Comparison of ENCODE assay signal across 8 mouse cellular contexts in the genomic region with DNA sequence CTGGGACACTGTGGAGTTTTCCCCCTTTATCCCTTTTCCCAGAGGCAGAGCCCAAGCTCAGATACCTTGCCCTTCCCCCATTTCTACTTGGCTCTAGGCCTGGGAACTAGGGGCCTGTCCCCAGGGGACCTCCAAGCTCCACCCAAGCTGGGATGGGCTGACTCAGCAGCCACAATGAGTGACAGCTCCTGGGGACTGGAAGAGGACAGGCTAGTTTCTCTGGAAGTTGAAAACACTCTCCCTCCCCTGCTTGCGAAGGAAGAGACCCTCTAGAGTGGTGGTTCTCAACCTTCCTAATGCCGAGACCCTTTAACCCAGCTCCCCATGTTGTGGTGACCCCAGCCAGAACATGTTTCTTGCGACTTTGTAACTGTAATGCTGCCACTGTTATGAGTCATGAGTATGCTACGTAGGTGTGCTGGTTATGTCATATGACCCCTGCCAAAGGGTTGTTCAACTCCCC. TPM values are rescaled to one million over a fixed set of nuclear protein-coding genes. Genes with fewer than 3 reads are reported as not detected.
DNase-seq lines count a peak whose midpoint lies in the region; ATAC-seq and TF ChIP-seq lines count a peak whose summit lies in the region.

No protein-coding gene starts in this region.

- no peak overlapping the region for H3K9ac ChIP-seq in forebrain, embryonic 11.5 days (ENCODE audit: low read length)
- H3K9ac ChIP-seq in forebrain, postnatal 0 days: no peak overlapping the region
- H3K9ac ChIP-seq in hindbrain, embryonic 11.5 days (ENCODE audit: low read depth, low read length): no peak overlapping the region
- no peak overlapping the region for H3K9ac ChIP-seq in limb, embryonic 11.5 days (ENCODE audit: low read length)
- H3K9ac ChIP-seq in neural tube, embryonic 15.5 days (replicated peaks): no peak overlapping the region

- no peak overlapping the region for H3K4me2 ChIP-seq in forebrain, embryonic 11.5 days (ENCODE audit: low read depth, low read length, severe bottlenecking)
- H3K4me2 ChIP-seq in forebrain, postnatal 0 days (ENCODE audit: low read depth): no peak overlapping the region
- no peak overlapping the region for H3K4me2 ChIP-seq in hindbrain, embryonic 11.5 days (replicated peaks; ENCODE audit: low read depth, low read length)
- H3K4me2 ChIP-seq in limb, embryonic 11.5 days (ENCODE audit: low read depth, severe bottlenecking): no peak overlapping the region
- peak overlapping the region; percentile 13 for H3K4me2 ChIP-seq in neural tube, embryonic 15.5 days

- no peak for TF ChIP-seq CTCF in forebrain, postnatal 0 days (IDR thresholded peaks at IDR 0.05; ENCODE audit: low read depth)

- DNase-seq in forebrain, embryonic 11.5 days (ENCODE audit: low spot score): peak; percentile 56
- no peak for DNase-seq in forebrain, postnatal 0 days
- peak; percentile 42 for DNase-seq in adrenal gland, postnatal 25 days
- peak; percentile 55 for DNase-seq in hindbrain, embryonic 11.5 days (ENCODE audit: low spot score)
- DNase-seq in limb, embryonic 11.5 days (ENCODE audit: low spot score): no peak
- no peak for DNase-seq in thymus, postnatal 14 days

- H3K27me3 ChIP-seq in forebrain, embryonic 11.5 days (ENCODE audit: control insufficient read depth, insufficient read depth, low read length): peaks cover 4% of the 10 kb centered on the region; the same call in 1 of the 2 replicates
- no peaks in the 10 kb centered on the region for H3K27me3 ChIP-seq in forebrain, postnatal 0 days (ENCODE audit: insufficient read depth, low read length)
- H3K27me3 ChIP-seq in hindbrain, embryonic 11.5 days (ENCODE audit: control insufficient read depth, insufficient read depth, low read length): peaks cover 2% of the 10 kb centered on the region; the same call in 1 of the 2 replicates
- 0 out of 2 replicates have a peak, but pooled peaks cover 2% of the 10 kb centered on the region for H3K27me3 ChIP-seq in limb, embryonic 11.5 days (ENCODE audit: control insufficient read depth, insufficient read depth, low read length)
- H3K27me3 ChIP-seq in neural tube, embryonic 15.5 days (replicated peaks): peaks cover 2% of the 10 kb centered on the region; the same call in 1 of the 2 replicates

- ATAC-seq in forebrain, embryonic 11.5 days (replicated peaks; ENCODE audit: low FRiP score): no peak
- no peak for ATAC-seq in forebrain, postnatal 0 days
- no peak for ATAC-seq in hindbrain, embryonic 11.5 days (ENCODE audit: low FRiP score)
- 0 out of 2 replicates have a peak, but pooled peaks have one; percentile 15 for ATAC-seq in limb, embryonic 11.5 days (ENCODE audit: insufficient number of reproducible peaks, low FRiP score, low TSS enrichment, low read depth)
- no peak for ATAC-seq in neural tube, embryonic 15.5 days (ENCODE audit: low FRiP score)
- ATAC-seq in frontal cortex, adult (ENCODE audit: low TSS enrichment): no peak

- no peak overlapping the region for H3K27ac ChIP-seq in forebrain, embryonic 11.5 days (ENCODE audit: low read depth, low read length)
- no peak overlapping the region for H3K27ac ChIP-seq in forebrain, postnatal 0 days (ENCODE audit: low read depth, low read length)
- H3K27ac ChIP-seq in hindbrain, embryonic 11.5 days (ENCODE audit: low read depth, low read length): no peak overlapping the region
- no peak overlapping the region for H3K27ac ChIP-seq in limb, embryonic 11.5 days (replicated peaks; ENCODE audit: low read depth, low read length)
- H3K27ac ChIP-seq in neural tube, embryonic 15.5 days (replicated peaks): no peak overlapping the region

- H3K9me3 ChIP-seq in forebrain, embryonic 11.5 days (ENCODE audit: control insufficient read depth, low read length): no peaks in the 10 kb centered on the region
- H3K9me3 ChIP-seq in forebrain, postnatal 0 days (ENCODE audit: low read length): no peaks in the 10 kb centered on the region
- no peaks in the 10 kb centered on the region for H3K9me3 ChIP-seq in hindbrain, embryonic 11.5 days (ENCODE audit: control insufficient read depth, low read length)
- H3K9me3 ChIP-seq in limb, embryonic 11.5 days (ENCODE audit: control insufficient read depth, low read length): no peaks in the 10 kb centered on the region
- H3K9me3 ChIP-seq in neural tube, embryonic 15.5 days (replicated peaks): no peaks in the 10 kb centered on the region

- H3K4me1 ChIP-seq in forebrain, embryonic 11.5 days (replicated peaks; ENCODE audit: control insufficient read depth, insufficient read depth, low read length): peaks cover 31% of the 10 kb centered on the region
- 0 out of 2 replicates have a peak, but pooled peaks cover 7% of the 10 kb centered on the region for H3K4me1 ChIP-seq in forebrain, postnatal 0 days (ENCODE audit: insufficient read depth)
- H3K4me1 ChIP-seq in hindbrain, embryonic 11.5 days (replicated peaks; ENCODE audit: control insufficient read depth, insufficient read depth, low read length): peaks cover 13% of the 10 kb centered on the region
- H3K4me1 ChIP-seq in limb, embryonic 11.5 days (ENCODE audit: control insufficient read depth, insufficient read depth, low read length): peaks cover 42% of the 10 kb centered on the region
- H3K4me1 ChIP-seq in neural tube, embryonic 15.5 days: peaks cover 66% of the 10 kb centered on the region

- no peaks in the 10 kb centered on the region for H3K36me3 ChIP-seq in forebrain, embryonic 11.5 days (ENCODE audit: control insufficient read depth, insufficient read depth, low read length)
- no peaks in the 10 kb centered on the region for H3K36me3 ChIP-seq in forebrain, postnatal 0 days (ENCODE audit: insufficient read depth)
- H3K36me3 ChIP-seq in hindbrain, embryonic 11.5 days (ENCODE audit: control insufficient read depth, insufficient read depth, low read length): no peaks in the 10 kb centered on the region
- no peaks in the 10 kb centered on the region for H3K36me3 ChIP-seq in limb, embryonic 11.5 days (ENCODE audit: control insufficient read depth, insufficient read depth, low read length)
- H3K36me3 ChIP-seq in neural tube, embryonic 15.5 days: no peaks in the 10 kb centered on the region

- no peak overlapping the region for H3K4me3 ChIP-seq in forebrain, embryonic 11.5 days (ENCODE audit: low read depth, low read length)
- no peak overlapping the region for H3K4me3 ChIP-seq in forebrain, postnatal 0 days (ENCODE audit: low read depth, low read length)
- H3K4me3 ChIP-seq in hindbrain, embryonic 11.5 days (ENCODE audit: low read depth, low read length): no peak overlapping the region
- H3K4me3 ChIP-seq in limb, embryonic 11.5 days (ENCODE audit: low read depth, low read length): no peak overlapping the region
- H3K4me3 ChIP-seq in neural tube, embryonic 15.5 days (replicated peaks): no peak overlapping the region

- 19% methylated on average over 4 of the region's 4 CpGs for WGBS in forebrain, embryonic 11.5 days
- WGBS in forebrain, postnatal 0 days: 36% methylated on average over 4 of the region's 4 CpGs
- WGBS in hindbrain, embryonic 11.5 days: 20% methylated on average over 4 of the region's 4 CpGs
- WGBS in limb, embryonic 11.5 days: 30% methylated on average over 4 of the region's 4 CpGs
- 37% methylated on average over 4 of the region's 4 CpGs for WGBS in neural tube, embryonic 15.5 days

RNA-seq across cellular contexts. Expression of gene Slc9a3r1, which starts 9.7 kb away (rescaled TPM):
- polyA plus RNA-seq in forebrain, embryonic 11.5 days (2014; fragmentation: Nextera tagmentation; extraction: Ambion mirVana): 34.3 and 35.2 TPM in 2 replicates
- 44.2 and 48.5 TPM in 2 replicates for total RNA-seq in forebrain, postnatal 0 days (2014; rRNA removed)
- 68.4 and 73.9 TPM in 2 replicates for polyA plus RNA-seq in forebrain, postnatal 0 days (2015; fragmentation: Nextera tagmentation; extraction: Ambion mirVana)
- total RNA-seq in adrenal gland, postnatal 25 days (2021): 17.5 and 18.1 TPM in 2 replicates
- polyA plus RNA-seq in hindbrain, embryonic 11.5 days (2014; fragmentation: Nextera tagmentation; extraction: Ambion mirVana): 29.5 and 33.7 TPM in 2 replicates
- polyA plus RNA-seq in limb, embryonic 11.5 days (2014; fragmentation: Nextera tagmentation; extraction: Ambion mirVana): 24.9 and 29.5 TPM in 2 replicates
- polyA plus RNA-seq in neural tube, embryonic 15.5 days (2015; fragmentation: Nextera tagmentation; extraction: Ambion mirVana): 45.5 and 80.6 TPM in 2 replicates

RNA-seq across cellular contexts. Expression of gene Tmem104, which starts 14.4 kb away (rescaled TPM):
- polyA plus RNA-seq in forebrain, embryonic 11.5 days (2014; fragmentation: Nextera tagmentation; extraction: Ambion mirVana): 8.8 and 9.2 TPM in 2 replicates
- total RNA-seq in forebrain, postnatal 0 days (2014; rRNA removed): 5.4 and 7.6 TPM in 2 replicates
- polyA plus RNA-seq in forebrain, postnatal 0 days (2015; fragmentation: Nextera tagmentation; extraction: Ambion mirVana): 8.8 and 9.9 TPM in 2 replicates
- total RNA-seq in adrenal gland, postnatal 25 days (2021): 19.9 and 22.3 TPM in 2 replicates
- 7.2 and 7.3 TPM in 2 replicates for polyA plus RNA-seq in hindbrain, embryonic 11.5 days (2014; fragmentation: Nextera tagmentation; extraction: Ambion mirVana)
- polyA plus RNA-seq in limb, embryonic 11.5 days (2014; fragmentation: Nextera tagmentation; extraction: Ambion mirVana): 7.7 and 9.8 TPM in 2 replicates
- polyA plus RNA-seq in neural tube, embryonic 15.5 days (2015; fragmentation: Nextera tagmentation; extraction: Ambion mirVana): 11.7 TPM in 2 replicates

RNA-seq across cellular contexts. Expression of gene Nat9, which starts 14.8 kb away (rescaled TPM):
- 13.8 and 16.0 TPM in 2 replicates for polyA plus RNA-seq in forebrain, embryonic 11.5 days (2014; fragmentation: Nextera tagmentation; extraction: Ambion mirVana)
- 19.2 and 20.3 TPM in 2 replicates for total RNA-seq in forebrain, postnatal 0 days (2014; rRNA removed)
- polyA plus RNA-seq in forebrain, postnatal 0 days (2015; fragmentation: Nextera tagmentation; extraction: Ambion mirVana): 17.7 and 18.6 TPM in 2 replicates
- total RNA-seq in adrenal gland, postnatal 25 days (2021): 37.3 and 38.1 TPM in 2 replicates
- 19.5 and 20.1 TPM in 2 replicates for polyA plus RNA-seq in hindbrain, embryonic 11.5 days (2014; fragmentation: Nextera tagmentation; extraction: Ambion mirVana)
- polyA plus RNA-seq in limb, embryonic 11.5 days (2014; fragmentation: Nextera tagmentation; extraction: Ambion mirVana): 17.1 and 21.0 TPM in 2 replicates
- 22.0 and 22.8 TPM in 2 replicates for polyA plus RNA-seq in neural tube, embryonic 15.5 days (2015; fragmentation: Nextera tagmentation; extraction: Ambion mirVana)

RNA-seq across cellular contexts. Expression of gene Cd300lf, which starts 39.1 kb away (rescaled TPM):
- polyA plus RNA-seq in forebrain, embryonic 11.5 days (2014; fragmentation: Nextera tagmentation; extraction: Ambion mirVana): not detected in 2 replicates
- 0.24 TPM in 1 of 2 replicates, not detected in the other for total RNA-seq in forebrain, postnatal 0 days (2014; rRNA removed)
- 0.05 and 0.18 TPM in 2 replicates for polyA plus RNA-seq in forebrain, postnatal 0 days (2015; fragmentation: Nextera tagmentation; extraction: Ambion mirVana)
- 0.55 and 0.62 TPM in 2 replicates for total RNA-seq in adrenal gland, postnatal 25 days (2021)
- 0.22 TPM in 1 of 2 replicates, not detected in the other for polyA plus RNA-seq in hindbrain, embryonic 11.5 days (2014; fragmentation: Nextera tagmentation; extraction: Ambion mirVana)
- polyA plus RNA-seq in limb, embryonic 11.5 days (2014; fragmentation: Nextera tagmentation; extraction: Ambion mirVana): 0.19 TPM in 1 of 2 replicates, not detected in the other
- polyA plus RNA-seq in neural tube, embryonic 15.5 days (2015; fragmentation: Nextera tagmentation; extraction: Ambion mirVana): 0.20 and 0.27 TPM in 2 replicates

Comparison
In these comparisons a context has a peak if more than half of its experiments do, and no peak if none do; other contexts are left out.
1. DNase-seq: peak in forebrain, embryonic 11.5 days (single experiment), adrenal gland, postnatal 25 days (single experiment) and hindbrain, embryonic 11.5 days (single experiment); none in forebrain, postnatal 0 days (single experiment), limb, embryonic 11.5 days (single experiment) and thymus, postnatal 14 days (single experiment).